Mouse (Mus musculus): ENCODE measurements around the gene Gm42906. TPM values are rescaled to one million over a fixed set of nuclear protein-coding genes. Genes with fewer than 3 reads are reported as not detected.

The Gm42906 gene
- polyA plus RNA-seq, 1 experiment from 2014 or later, result 0.66 TPM

DNA sequence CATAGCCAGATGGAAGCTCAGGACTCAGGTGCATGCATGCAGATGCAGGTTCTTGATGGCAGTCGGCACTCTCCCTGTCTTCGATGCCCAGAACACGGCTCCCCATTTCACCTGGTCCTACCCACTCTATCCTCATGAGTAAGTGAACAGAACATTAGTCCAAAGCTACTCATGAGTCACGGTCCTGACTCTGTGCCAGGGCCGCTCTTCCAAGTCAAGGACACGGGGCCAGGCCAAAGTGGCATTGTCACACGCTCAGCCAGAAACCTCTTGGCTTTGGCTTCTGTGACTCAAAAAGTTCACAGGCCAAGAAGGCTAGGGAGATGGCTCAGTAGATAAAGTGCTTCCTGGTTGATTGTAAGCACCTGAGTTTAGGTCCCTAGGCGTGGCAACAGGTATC lies 81.3 kb downstream of the Gm42906 start:
- no peaks in the 10 kb centered on the region for H3K36me3 ChIP-seq (ENCODE audit: insufficient read depth, low read length)
- ATAC-seq (peak; percentile 60), DNase-seq (ENCODE audit: low spot score) (peak; percentile 44)
- no peak overlapping the region for H3K27ac ChIP-seq (ENCODE audit: low read length)
- H3K4me1 ChIP-seq (ENCODE audit: insufficient read depth, low read depth, low read length), result no peaks in the 10 kb centered on the region
- TF ChIP-seq CTCF (IDR thresholded peaks at IDR 0.05), result no peak
- TF ChIP-seq EP300 (IDR thresholded peaks at IDR 0.05), result no peak
- 70% methylated on average over 8 of the region's 8 CpGs for WGBS
- no peak overlapping the region for H3K4me2 ChIP-seq (replicated peaks; ENCODE audit: low read depth, low read length)
- no peaks in the 10 kb centered on the region for H3K27me3 ChIP-seq (replicated peaks; ENCODE audit: insufficient read depth, low read length)
- no peaks in the 10 kb centered on the region for H3K9me3 ChIP-seq (ENCODE audit: low read length)
- H3K9ac ChIP-seq (replicated peaks; ENCODE audit: low read depth), result no peak overlapping the region
- no peak overlapping the region for H3K4me3 ChIP-seq (ENCODE audit: low read depth, low read length)

DNA sequence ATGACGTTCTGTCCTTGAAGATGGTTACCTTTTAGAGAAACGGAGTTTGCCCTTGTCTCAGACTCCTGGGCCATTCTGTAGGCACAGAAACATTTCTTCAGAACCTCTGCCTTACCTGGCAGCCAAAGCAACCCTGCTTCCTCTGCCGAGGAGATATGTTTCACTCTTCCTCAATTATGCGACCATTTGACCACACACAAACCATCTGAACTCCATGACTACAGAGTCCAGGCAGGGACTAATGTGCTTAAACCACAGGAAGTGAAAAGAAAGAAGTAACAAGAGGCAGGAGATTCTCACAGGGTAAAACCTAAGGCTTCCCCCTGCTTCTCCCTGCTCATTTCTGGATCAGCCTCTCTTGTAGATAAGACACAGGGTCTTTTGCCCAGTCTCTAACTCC lies 83.2 kb downstream of the Gm42906 start:
- no peaks in the 10 kb centered on the region for H3K36me3 ChIP-seq (ENCODE audit: insufficient read depth, low read length)
- ATAC-seq, result no peak
- no peaks in the 10 kb centered on the region for H3K27me3 ChIP-seq (replicated peaks; ENCODE audit: insufficient read depth, low read length)
- DNase-seq (ENCODE audit: low spot score), result no peak
- no peaks in the 10 kb centered on the region for H3K9me3 ChIP-seq (ENCODE audit: low read length)
- H3K9ac ChIP-seq (replicated peaks; ENCODE audit: low read depth), result no peak overlapping the region
- 70% methylated on average over 4 of the region's 4 CpGs for WGBS
- no peak overlapping the region for H3K4me2 ChIP-seq (replicated peaks; ENCODE audit: low read depth, low read length)
- TF ChIP-seq EP300 (IDR thresholded peaks at IDR 0.05), result no peak
- no peak for TF ChIP-seq CTCF (IDR thresholded peaks at IDR 0.05)
- H3K4me1 ChIP-seq (ENCODE audit: insufficient read depth, low read depth, low read length), result no peaks in the 10 kb centered on the region
- H3K27ac ChIP-seq (ENCODE audit: low read length), result no peak overlapping the region
- no peak overlapping the region for H3K4me3 ChIP-seq (ENCODE audit: low read depth, low read length)

DNA sequence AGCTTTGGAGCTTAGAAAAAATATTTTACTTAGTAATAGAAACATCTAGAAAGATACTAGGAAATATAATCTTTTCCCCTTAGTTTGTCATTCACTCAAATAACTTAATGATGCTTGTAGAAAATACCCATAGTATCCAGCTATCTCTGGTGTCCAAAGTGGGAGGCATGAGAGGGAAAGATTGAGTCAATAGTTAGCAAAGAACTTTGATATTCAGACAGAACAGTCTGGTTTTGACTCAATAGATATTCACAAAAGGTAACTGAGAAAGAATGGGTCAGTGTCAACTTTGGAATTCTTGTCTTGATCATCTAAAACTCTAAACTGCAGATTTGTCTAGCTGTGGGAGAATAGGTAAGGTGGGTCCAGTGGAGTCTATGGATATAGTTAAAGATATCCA lies 94.3 kb downstream of the Gm42906 start:
- H3K4me1 ChIP-seq (ENCODE audit: insufficient read depth, low read depth, low read length), result no peaks in the 10 kb centered on the region
- DNase-seq (ENCODE audit: low spot score) (no peak), ATAC-seq (no peak)
- no peak for TF ChIP-seq CTCF (IDR thresholded peaks at IDR 0.05)
- TF ChIP-seq EP300 (IDR thresholded peaks at IDR 0.05), result no peak
- H3K9me3 ChIP-seq (ENCODE audit: low read length), result no peaks in the 10 kb centered on the region
- H3K27me3 ChIP-seq (replicated peaks; ENCODE audit: insufficient read depth, low read length), result no peaks in the 10 kb centered on the region
- no peak overlapping the region for H3K9ac ChIP-seq (replicated peaks; ENCODE audit: low read depth)
- no peaks in the 10 kb centered on the region for H3K36me3 ChIP-seq (ENCODE audit: insufficient read depth, low read length)
- H3K4me2 ChIP-seq (replicated peaks; ENCODE audit: low read depth, low read length), result no peak overlapping the region
- no peak overlapping the region for H3K4me3 ChIP-seq (ENCODE audit: low read depth, low read length)
- H3K27ac ChIP-seq (ENCODE audit: low read length), result no peak overlapping the region

DNA sequence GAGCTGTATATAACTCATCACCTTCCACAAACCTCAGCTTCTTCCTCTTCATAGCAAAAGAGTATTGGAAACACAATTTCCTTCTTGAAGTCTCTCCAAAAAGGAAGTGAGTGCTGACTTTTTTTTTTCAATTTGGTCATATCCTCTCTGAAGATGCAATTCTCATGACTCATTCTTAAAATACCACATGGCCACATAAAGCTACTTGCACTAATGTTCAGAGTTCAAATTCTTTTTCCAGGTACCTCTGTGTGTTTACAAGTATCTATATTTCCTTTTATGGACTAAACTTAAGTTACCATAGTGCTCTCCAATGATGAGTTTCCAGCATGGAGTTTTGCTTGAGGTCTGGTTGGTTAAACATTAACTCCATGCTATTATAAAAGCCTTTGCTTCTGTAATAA lies 94.8 kb downstream of the Gm42906 start:
- Histone ChIP-seq H3K27me3 (replicated peaks; ENCODE audit: insufficient read depth, low read length) (no peaks in the 10 kb centered on the region), H3K4me3 (ENCODE audit: low read depth, low read length) (no peak overlapping the region), H3K4me1 (ENCODE audit: insufficient read depth, low read depth, low read length) (no peaks in the 10 kb centered on the region), H3K4me2 (replicated peaks; ENCODE audit: low read depth, low read length) (no peak overlapping the region), H3K27ac (ENCODE audit: low read length) (no peak overlapping the region), H3K36me3 (ENCODE audit: insufficient read depth, low read length) (no peaks in the 10 kb centered on the region), H3K9ac (replicated peaks; ENCODE audit: low read depth) (no peak overlapping the region), H3K9me3 (ENCODE audit: low read length) (no peaks in the 10 kb centered on the region)
- peak; percentile 59 for DNase-seq (ENCODE audit: low spot score)
- TF ChIP-seq CTCF (IDR thresholded peaks at IDR 0.05), result no peak
- peak; percentile 67 for TF ChIP-seq EP300 (IDR thresholded peaks at IDR 0.05)
- ATAC-seq, result no peak; the same call in 1 of the 2 replicates

DNA sequence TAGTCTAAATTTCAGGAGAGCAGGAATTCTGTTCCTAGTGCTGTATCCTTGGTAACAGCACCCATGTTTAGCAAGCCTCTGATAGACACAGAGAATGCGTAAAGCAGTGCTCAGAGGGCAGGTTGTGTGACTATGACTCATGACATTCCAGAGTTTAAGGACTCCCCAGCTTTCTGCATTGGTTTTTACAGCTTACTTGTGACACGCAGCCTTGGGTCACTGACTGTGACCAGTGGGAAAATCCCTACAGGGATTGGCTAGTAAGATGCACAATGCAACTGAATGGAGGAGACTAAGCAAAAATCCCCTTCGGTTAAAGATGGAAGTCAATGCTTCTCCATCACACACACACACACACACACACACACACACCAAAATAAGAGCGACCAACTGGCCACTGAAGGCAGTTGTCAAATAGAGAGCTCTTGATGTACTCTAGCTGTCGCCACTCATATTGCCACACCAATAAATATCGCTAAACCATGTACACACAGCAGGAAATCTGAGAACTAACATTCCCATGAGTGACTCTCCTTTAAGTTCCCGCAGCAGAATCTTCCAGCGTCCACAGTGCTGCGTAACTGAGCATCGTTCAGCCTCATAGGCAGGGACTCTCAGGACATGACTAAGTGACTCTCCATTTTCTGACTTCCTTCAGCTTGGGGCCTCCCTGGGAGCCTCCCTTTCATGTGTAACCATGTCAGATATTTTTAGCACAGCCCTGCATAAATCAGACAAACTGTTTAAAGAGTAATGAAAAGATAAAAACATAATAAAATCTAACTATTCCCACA lies 112.0 kb downstream of the Gm42906 start:
- no peak overlapping the region for H3K9ac ChIP-seq (replicated peaks; ENCODE audit: low read depth)
- peaks cover 4% of the 10 kb centered on the region; the same call in 1 of the 2 replicates for H3K4me1 ChIP-seq (ENCODE audit: insufficient read depth, low read depth, low read length)
- peak overlapping the region; percentile 64; the same call in 1 of the 2 replicates for H3K27ac ChIP-seq (ENCODE audit: low read length)
- WGBS, result 13% methylated on average over 10 of the region's 10 CpGs
- H3K4me3 ChIP-seq (ENCODE audit: low read depth, low read length), result no peak overlapping the region
- H3K27me3 ChIP-seq (replicated peaks; ENCODE audit: insufficient read depth, low read length), result no peaks in the 10 kb centered on the region
- no peaks in the 10 kb centered on the region for H3K9me3 ChIP-seq (ENCODE audit: low read length)
- DNase-seq (ENCODE audit: low spot score) (peak; percentile 79), ATAC-seq (peak; percentile 92)
- TF ChIP-seq EP300 (IDR thresholded peaks at IDR 0.05), result peak; percentile 51
- no peak for TF ChIP-seq CTCF (IDR thresholded peaks at IDR 0.05)
- no peaks in the 10 kb centered on the region for H3K36me3 ChIP-seq (ENCODE audit: insufficient read depth, low read length)
- peak overlapping the region; percentile 29 for H3K4me2 ChIP-seq (replicated peaks; ENCODE audit: low read depth, low read length)

DNA sequence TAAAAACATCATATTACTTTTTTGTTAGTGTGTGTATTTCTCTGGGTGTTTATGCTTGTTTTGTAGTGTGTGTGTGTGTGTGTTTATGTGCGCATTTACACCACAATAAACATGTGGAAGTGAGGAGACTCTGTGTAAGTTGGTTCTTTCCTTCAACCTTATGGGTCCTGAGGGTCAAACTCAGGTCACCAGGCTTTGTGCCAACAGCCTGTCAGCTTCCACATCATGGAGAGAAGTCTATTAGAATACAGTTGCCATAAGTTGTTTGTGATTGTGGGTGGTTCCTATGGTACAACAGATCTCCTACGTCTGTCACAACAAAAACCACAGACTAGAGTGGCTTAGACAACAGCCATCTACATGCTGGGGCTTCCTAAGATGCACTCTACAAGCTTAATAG lies 127.7 kb downstream of the Gm42906 start:
- no peak for ATAC-seq
- TF ChIP-seq EP300 (IDR thresholded peaks at IDR 0.05), result no peak
- no peak for TF ChIP-seq CTCF (IDR thresholded peaks at IDR 0.05)
- Histone ChIP-seq H3K27me3 (replicated peaks; ENCODE audit: insufficient read depth, low read length) (no peaks in the 10 kb centered on the region), H3K4me2 (replicated peaks; ENCODE audit: low read depth, low read length) (no peak overlapping the region), H3K4me3 (ENCODE audit: low read depth, low read length) (no peak overlapping the region), H3K4me1 (ENCODE audit: insufficient read depth, low read depth, low read length) (no peaks in the 10 kb centered on the region), H3K9me3 (ENCODE audit: low read length) (no peaks in the 10 kb centered on the region), H3K36me3 (ENCODE audit: insufficient read depth, low read length) (no peaks in the 10 kb centered on the region), H3K9ac (replicated peaks; ENCODE audit: low read depth) (no peak overlapping the region), H3K27ac (ENCODE audit: low read length) (no peak overlapping the region)
- no peak for DNase-seq (ENCODE audit: low spot score)
- WGBS, result 59% methylated on average over 2 of the region's 2 CpGs

Data from lung, postnatal 0 days (tissue).